Mouse (Mus musculus) stomach, postnatal 0 days (tissue): Measurements from ENCODE around the gene Cd2ap. TPM values are rescaled to one million over a fixed set of nuclear protein-coding genes. Genes with fewer than 3 reads are reported as not detected.

ENCODE experiments used
- ATAC-seq: fragments of 200-750 bp; cut with Nextera tagmentation; 2 replicates; pipeline ENCODE4 v1.8.0; 2017; ENCODE audit not compliant: low FRiP score, low TSS enrichment
- DNase-seq: peaks from one replicate; pipeline ENCODE4 v3.0.0-alpha.2; 2016; ENCODE audit warnings: low spot score
- H3K27ac ChIP-seq: fragments of 300-500 bp; sonication (generic); replicated peaks from 2 replicates; pipeline ENCODE4 v1.5.1; 2014; ENCODE audit warnings: mild to moderate bottlenecking, control low read depth
- H3K27me3 ChIP-seq: fragments of 300-500 bp; sonication (generic); 2 replicates; pipeline ENCODE4 v1.6.1; 2014; ENCODE audit warnings: low read length; ENCODE audit not compliant: control insufficient read depth, insufficient read depth
- H3K36me3 ChIP-seq: fragments of 300-500 bp; sonication (generic); 2 replicates; pipeline ENCODE4 v1.6.1; 2014; ENCODE audit warnings: low read length, mixed read lengths; ENCODE audit not compliant: control insufficient read depth, insufficient read depth
- H3K4me1 ChIP-seq: fragments of 300-500 bp; sonication (generic); replicated peaks from 2 replicates; pipeline ENCODE4 v1.6.1; 2014; ENCODE audit warnings: antibody characterized with exemption; ENCODE audit not compliant: control insufficient read depth, insufficient read depth
- H3K4me2 ChIP-seq: fragments of 300-500 bp; sonication (generic); replicated peaks from 2 replicates; pipeline ENCODE4 v1.6.1; 2014; ENCODE audit warnings: low read depth, mild to moderate bottlenecking, control low read depth, moderate library complexity
- H3K4me3 ChIP-seq: fragments of 300-500 bp; sonication (generic); 2 replicates; pipeline ENCODE4 v1.5.1; 2014; ENCODE audit warnings: low read depth, low read length, control low read depth
- H3K9ac ChIP-seq: fragments of 300-500 bp; sonication (generic); 2 replicates; pipeline ENCODE4 v1.6.1; 2014; ENCODE audit warnings: mild to moderate bottlenecking, low read length, control low read depth, mixed read lengths
- H3K9me3 ChIP-seq: fragments of 300-500 bp; sonication (generic); 2 replicates; pipeline ENCODE4 v1.6.1; 2016; ENCODE audit warnings: low read length; ENCODE audit not compliant: control insufficient read depth
- CTCF ChIP-seq: IDR thresholded peaks from 2 replicates; pipeline ENCODE4 v1.5.1; 2016; ENCODE audit warnings: antibody characterized with exemption, low read depth, mild to moderate bottlenecking, moderate library complexity
- EP300 ChIP-seq: optimal IDR thresholded peaks from 2 replicates; pipeline ENCODE3; 2016; ENCODE audit warnings: antibody characterized with exemption
- WGBS: fragments of 180-500 bp; shearing (Covaris S2); extraction: QIAGEN DNeasy Blood & Tissue Kit; methylation state at CpG from one replicate; pipeline ENCODE4 v1.1.7; 2014; 5-methylcytosine and 5-hydroxymethylcytosine counted together
- polyA plus RNA-seq: library from polyadenylated mRNA; unstranded; fragments of >200 nt; fragmentation: Nextera tagmentation; extraction: Ambion mirVana; gene quantifications from 2 replicates; pipeline ENCODE4 v1.2.1, GENCODE M21; 2015

Gene Cd2ap
- polyA plus RNA-seq, 1 experiment from 2014 or later: 29.4 TPM

DNA sequence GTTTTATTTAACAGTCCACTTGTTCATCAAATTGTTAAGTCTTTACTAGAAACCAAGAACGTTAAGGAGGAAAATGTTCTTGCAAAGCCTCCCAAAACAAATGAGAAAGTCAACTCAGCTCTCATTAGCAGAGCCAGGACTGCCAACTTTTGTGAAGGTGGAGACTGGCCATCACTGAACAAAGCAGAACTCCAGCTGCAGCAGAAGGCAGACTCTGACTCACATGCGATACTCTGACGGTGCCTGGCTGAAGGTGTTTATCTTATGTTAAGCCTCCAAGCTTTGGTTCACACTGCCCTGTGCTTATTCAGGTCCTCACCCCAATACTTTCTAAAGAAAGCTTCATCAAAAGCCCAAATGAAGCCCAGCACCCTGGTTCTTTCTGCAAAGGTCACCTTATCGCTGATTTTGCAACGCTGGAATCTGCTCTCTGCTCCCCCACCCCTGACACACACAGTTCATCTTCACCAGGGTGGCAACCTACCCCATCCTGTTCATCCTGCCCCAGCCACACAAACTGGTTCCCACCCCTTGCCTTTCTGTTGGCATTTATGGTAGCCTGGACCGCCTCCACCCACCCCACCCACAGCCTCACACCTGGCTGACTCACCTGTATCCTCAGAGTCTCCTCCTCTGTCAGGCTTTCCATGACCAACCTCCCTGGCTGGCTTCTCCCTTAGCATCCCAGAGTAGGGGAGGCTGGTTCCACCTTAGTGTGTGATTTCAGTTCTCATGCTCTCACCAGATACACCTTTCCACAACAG lies 130.6 kb downstream of the Cd2ap start:
- Histone ChIP-seq H3K4me1 (no peaks in the 10 kb centered on the region), H3K4me2 (no peak overlapping the region), H3K36me3 (no peaks in the 10 kb centered on the region), H3K9ac (no peak overlapping the region), H3K27me3 (no peaks in the 10 kb centered on the region), H3K9me3 (no peaks in the 10 kb centered on the region), H3K27ac (peak overlapping the region; percentile 9; the same call in 1 of the 2 replicates), H3K4me3 (no peak overlapping the region)
- WGBS: 33% methylated on average over 6 of the region's 6 CpGs
- no peak for TF ChIP-seq EP300
- no peak for TF ChIP-seq CTCF
- ATAC-seq: peak; percentile 53; the same call in 1 of the 2 replicates
- DNase-seq: no peak

Other genes starting within 250 kb of the Cd2ap start
- 13.9 and 15.2 TPM in 2 replicates for gene Adgrf4, start 184.4 kb downstream of the Cd2ap start, polyA plus RNA-seq
- 2.6 and 3.2 TPM in 2 replicates for gene Adgrf2, start 134.5 kb downstream of the Cd2ap start, polyA plus RNA-seq
- gene Tnfrsf21, start 139.9 kb upstream of the Cd2ap start, polyA plus RNA-seq: 36.9 and 40.7 TPM in 2 replicates